Mouse (Mus musculus): Measurements from ENCODE around the gene Stat5b. TPM values are rescaled to one million over a fixed set of nuclear protein-coding genes. Genes with fewer than 3 reads are reported as not detected.

The Stat5b gene
- polyA plus RNA-seq, 1 experiment from 2014 or later: 11.4 TPM

DNA sequence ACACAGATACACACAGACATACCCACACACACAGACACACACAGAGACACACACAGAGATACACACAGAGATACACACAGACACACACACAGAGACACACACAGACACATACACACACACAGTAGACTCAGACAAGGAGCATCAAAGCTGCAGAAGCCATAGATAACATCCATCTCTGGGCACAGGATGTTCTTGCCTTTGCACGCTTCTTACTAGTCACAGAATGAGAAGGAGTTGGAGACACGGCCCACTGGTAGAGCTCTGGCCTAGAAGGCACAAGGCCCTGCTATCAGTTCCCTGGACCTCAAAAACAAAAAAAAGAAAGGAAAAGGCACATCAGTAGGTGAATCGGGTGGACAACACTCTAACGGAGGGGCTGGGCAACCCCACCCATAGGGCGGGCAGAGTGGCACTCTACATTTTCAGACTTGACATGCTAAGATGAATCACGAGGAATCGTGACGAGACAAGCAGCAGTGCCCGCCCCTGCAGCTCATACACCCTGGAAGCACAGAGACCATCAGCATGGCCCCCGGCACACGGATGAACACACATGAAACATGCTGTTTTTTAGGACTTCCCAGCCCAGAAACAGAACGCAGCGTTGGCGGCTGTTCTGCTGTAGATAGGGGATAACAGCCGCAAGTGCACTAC, 32.0 kb downstream of the Stat5b start:
- whole genome bisulfite sequencing: 96% methylated on average over 15 of the region's 15 CpGs
- Histone ChIP-seq H3K9me3 (no peaks in the 10 kb centered on the region), H3K4me2 (replicated peaks) (no peak overlapping the region), H3K9ac (replicated peaks) (no peak overlapping the region), H3K36me3 (no peaks in the 10 kb centered on the region), H3K4me3 (no peak overlapping the region), H3K4me1 (peaks cover 10% of the 10 kb centered on the region), H3K27ac (replicated peaks) (no peak overlapping the region), H3K27me3 (peaks cover 2% of the 10 kb centered on the region; the same call in 1 of the 2 replicates)
- ATAC-seq (replicated peaks): no peak

DNA sequence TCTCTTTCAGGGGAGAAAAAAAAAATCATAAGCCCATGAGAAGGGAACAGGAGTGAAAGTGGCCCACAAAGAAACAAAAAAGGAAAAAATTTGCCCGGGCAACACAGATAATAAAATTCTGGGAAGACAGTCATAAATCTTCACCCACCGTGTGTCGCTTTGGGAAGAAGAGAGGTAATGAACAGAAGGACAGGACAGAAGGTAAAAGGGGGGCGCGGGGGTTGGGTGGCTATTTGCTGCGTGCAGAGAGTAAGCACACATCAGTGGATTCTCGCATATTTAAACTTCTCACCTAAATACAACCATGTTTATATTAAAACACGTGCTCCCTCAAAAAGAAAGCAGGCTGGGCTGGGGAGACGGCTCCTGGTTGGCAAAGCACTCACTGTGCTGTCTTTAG, 33.2 kb downstream of the Stat5b start:
- H3K4me2 ChIP-seq (replicated peaks): no peak overlapping the region
- no peaks in the 10 kb centered on the region for H3K27me3 ChIP-seq
- no peak overlapping the region for H3K27ac ChIP-seq (replicated peaks)
- no peaks in the 10 kb centered on the region for H3K9me3 ChIP-seq
- H3K4me1 ChIP-seq: peaks cover 10% of the 10 kb centered on the region
- no peak overlapping the region for H3K4me3 ChIP-seq
- no peak for ATAC-seq (replicated peaks)
- no peaks in the 10 kb centered on the region for H3K36me3 ChIP-seq
- 63% methylated on average over 9 of the region's 9 CpGs for WGBS
- no peak overlapping the region for H3K9ac ChIP-seq (replicated peaks)

DNA sequence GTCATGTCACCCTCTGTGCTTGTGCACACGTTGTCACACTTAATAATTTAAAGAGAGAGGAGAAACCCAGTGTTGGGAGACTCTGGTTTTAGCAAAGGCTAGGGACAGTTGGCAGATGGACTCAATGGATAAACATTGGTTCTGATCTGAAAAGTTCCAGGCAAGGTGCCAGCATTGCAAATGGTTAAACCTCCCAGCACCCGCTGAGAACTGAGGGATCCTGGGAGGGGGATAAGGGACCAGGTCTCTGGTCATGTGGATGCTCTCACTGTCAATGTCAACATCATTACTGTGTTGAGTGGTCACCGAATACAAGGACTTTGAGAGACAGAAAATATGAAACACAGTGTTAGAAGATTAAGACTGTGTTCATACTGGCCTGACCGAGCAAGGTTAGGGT, 33.7 kb downstream of the Stat5b start:
- no peak overlapping the region for H3K27ac ChIP-seq (replicated peaks)
- no peaks in the 10 kb centered on the region for H3K27me3 ChIP-seq
- no peak overlapping the region for H3K4me2 ChIP-seq (replicated peaks)
- H3K9me3 ChIP-seq: no peaks in the 10 kb centered on the region
- no peaks in the 10 kb centered on the region for H3K36me3 ChIP-seq
- peaks cover 10% of the 10 kb centered on the region for H3K4me1 ChIP-seq
- ATAC-seq (replicated peaks): no peak
- 64% methylated on average over 4 of the region's 4 CpGs for WGBS
- no peak overlapping the region for H3K9ac ChIP-seq (replicated peaks)
- no peak overlapping the region for H3K4me3 ChIP-seq

DNA sequence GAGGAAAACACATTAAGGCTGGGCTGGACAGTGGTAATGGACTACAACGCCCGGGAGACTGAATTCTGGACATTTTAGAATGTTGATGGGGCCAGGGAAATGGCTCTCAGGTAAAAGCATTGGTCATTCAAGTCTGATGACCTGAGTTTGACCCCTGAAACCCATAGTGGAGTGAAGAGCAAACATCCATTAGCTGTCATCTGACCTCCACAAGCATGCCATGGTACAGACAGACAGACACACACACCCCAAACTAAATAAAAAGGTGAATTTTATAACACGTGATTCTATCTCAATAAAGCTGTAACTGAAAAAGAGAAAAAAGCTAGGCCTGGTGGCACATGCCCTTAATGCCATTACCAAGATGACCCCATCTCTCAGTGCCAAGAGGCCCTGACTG, 34.2 kb downstream of the Stat5b start:
- ATAC-seq (replicated peaks): no peak
- no peak overlapping the region for H3K27ac ChIP-seq (replicated peaks)
- peaks cover 10% of the 10 kb centered on the region for H3K4me1 ChIP-seq
- no peak overlapping the region for H3K4me2 ChIP-seq (replicated peaks)
- no peaks in the 10 kb centered on the region for H3K9me3 ChIP-seq
- no peaks in the 10 kb centered on the region for H3K27me3 ChIP-seq
- no peak overlapping the region for H3K4me3 ChIP-seq
- WGBS: 83% methylated on average over 3 of the region's 3 CpGs
- no peak overlapping the region for H3K9ac ChIP-seq (replicated peaks)
- no peaks in the 10 kb centered on the region for H3K36me3 ChIP-seq

DNA sequence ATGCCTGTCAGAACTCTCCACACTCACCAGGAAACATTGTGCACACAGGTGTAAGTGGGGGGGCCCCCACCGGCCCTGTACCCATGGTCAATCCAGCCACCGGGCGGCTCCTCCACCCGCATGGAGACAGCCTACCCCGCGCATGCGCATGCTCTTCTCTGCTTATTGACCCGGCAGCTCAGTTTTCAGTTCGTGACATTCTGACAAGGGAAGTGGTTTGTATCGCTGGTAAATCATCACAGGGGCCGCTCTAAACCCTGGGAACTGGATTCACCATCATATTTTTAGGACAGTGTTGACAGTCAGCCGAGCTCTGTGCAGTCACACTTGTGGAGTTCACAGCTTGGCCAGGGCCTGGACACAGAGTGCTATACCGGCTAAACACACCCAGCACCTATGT, 36.0 kb downstream of the Stat5b start:
- H3K9ac ChIP-seq (replicated peaks): no peak overlapping the region
- H3K4me1 ChIP-seq: peaks cover 8% of the 10 kb centered on the region
- 78% methylated on average over 13 of the region's 13 CpGs for whole genome bisulfite sequencing
- no peak overlapping the region for H3K4me2 ChIP-seq (replicated peaks)
- no peaks in the 10 kb centered on the region for H3K27me3 ChIP-seq
- H3K9me3 ChIP-seq: no peaks in the 10 kb centered on the region
- no peak overlapping the region for H3K27ac ChIP-seq (replicated peaks)
- no peak for ATAC-seq (replicated peaks)
- H3K36me3 ChIP-seq: no peaks in the 10 kb centered on the region
- H3K4me3 ChIP-seq: no peak overlapping the region

DNA sequence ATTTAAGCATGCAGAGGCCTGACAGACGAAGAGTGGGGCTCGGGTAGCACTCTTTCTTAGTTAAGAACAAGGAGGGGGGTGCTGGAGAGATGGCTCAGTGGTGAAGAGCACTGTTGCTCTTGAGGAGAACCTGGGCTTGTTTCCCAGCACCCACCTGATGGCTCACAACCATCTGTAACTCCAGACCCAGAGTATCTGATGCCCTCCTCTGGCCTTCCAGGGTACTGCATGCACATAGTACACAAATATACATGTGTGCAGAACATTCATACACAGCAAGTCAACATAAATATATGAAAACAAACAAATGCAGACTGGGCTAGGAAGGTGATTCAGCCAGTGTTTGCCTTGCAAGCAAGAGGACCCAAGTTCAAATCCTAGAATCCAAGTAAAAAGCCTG, 39.4 kb downstream of the Stat5b start:
- peaks cover 3% of the 10 kb centered on the region; the same call in 1 of the 2 replicates for H3K4me1 ChIP-seq
- no peak overlapping the region for H3K4me3 ChIP-seq
- H3K36me3 ChIP-seq: no peaks in the 10 kb centered on the region
- H3K4me2 ChIP-seq (replicated peaks): no peak overlapping the region
- no peak for ATAC-seq (replicated peaks)
- H3K9ac ChIP-seq (replicated peaks): no peak overlapping the region
- H3K9me3 ChIP-seq: no peaks in the 10 kb centered on the region
- H3K27ac ChIP-seq (replicated peaks): no peak overlapping the region
- 100% methylated on average over 2 of the region's 2 CpGs for WGBS
- H3K27me3 ChIP-seq: no peaks in the 10 kb centered on the region

DNA sequence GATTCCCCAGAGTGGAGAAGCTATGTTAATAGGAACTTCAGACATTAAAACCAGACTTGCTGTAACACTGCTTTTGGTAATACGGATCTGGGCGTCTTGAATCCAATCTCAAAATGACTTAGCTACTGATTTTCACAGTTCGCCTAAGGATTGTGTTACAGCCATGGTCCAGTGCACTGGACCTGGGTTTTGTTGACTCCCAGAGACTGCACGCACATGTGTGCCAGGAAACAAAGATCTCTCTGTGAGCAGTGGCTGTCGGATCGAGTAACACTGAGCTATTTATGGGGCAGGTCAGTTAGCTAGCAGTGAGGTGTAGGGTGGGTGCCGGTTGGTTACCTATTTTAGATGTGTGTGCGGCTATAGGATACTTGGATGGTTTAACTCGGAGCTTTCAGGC, 40.0 kb downstream of the Stat5b start:
- Histone ChIP-seq H3K27me3 (no peaks in the 10 kb centered on the region), H3K4me3 (no peak overlapping the region), H3K4me2 (replicated peaks) (no peak overlapping the region), H3K4me1 (peaks cover 3% of the 10 kb centered on the region; the same call in 1 of the 2 replicates), H3K9me3 (no peaks in the 10 kb centered on the region), H3K36me3 (no peaks in the 10 kb centered on the region), H3K9ac (replicated peaks) (no peak overlapping the region), H3K27ac (replicated peaks) (no peak overlapping the region)
- ATAC-seq (replicated peaks): no peak
- 92% methylated on average over 9 of the region's 9 CpGs for WGBS

DNA sequence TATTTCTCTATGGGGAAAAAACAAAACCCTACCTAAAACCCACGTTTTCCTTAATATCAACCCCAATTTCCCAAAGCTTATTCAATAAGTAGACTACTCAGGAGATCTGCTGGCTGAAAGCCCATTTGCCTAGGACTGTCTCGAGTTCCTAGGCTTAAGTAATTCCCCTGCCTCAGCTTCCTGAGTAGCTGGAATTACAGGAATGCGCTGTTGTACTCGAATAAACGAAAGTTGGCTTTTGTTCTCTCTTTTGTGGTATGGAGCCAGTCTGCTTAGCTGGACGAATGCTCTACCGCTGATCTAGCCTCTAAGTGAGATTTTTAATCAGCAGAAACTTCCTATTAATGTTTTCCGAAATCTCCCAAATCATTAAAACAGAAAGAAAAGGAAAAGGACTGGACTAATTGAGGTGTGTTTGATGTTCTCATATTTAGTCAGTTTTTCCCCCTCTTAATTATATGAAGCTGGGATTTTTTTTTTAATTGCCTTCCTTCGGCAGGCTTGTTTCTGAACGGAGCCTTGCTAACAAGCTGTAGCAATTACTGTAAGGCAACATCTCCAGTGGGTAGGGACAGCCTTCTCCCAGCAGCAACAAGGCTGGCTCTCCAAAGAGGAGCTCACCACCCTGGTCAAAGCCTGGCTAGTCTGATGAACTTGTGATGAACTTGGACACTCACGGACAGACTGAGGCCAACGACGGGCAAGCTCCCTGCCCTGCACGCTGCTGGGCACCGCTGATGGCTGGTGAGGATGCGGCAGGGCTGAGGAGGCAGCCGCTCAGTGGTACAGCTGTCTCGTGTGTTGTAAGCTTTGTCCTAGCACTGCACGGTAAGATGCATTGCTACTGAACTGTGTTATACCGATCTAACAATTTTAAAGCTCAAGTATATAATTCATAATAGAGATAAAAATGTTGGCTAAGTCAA, 43.9 kb downstream of the Stat5b start:
- Histone ChIP-seq H3K27ac (replicated peaks) (no peak overlapping the region; the same call in 1 of the 2 replicates), H3K36me3 (peaks cover 6% of the 10 kb centered on the region; the same call in 1 of the 2 replicates), H3K9me3 (no peaks in the 10 kb centered on the region), H3K4me3 (no peak overlapping the region), H3K4me2 (replicated peaks) (no peak overlapping the region), H3K9ac (replicated peaks) (no peak overlapping the region), H3K4me1 (peaks cover 3% of the 10 kb centered on the region; the same call in 1 of the 2 replicates), H3K27me3 (no peaks in the 10 kb centered on the region)
- WGBS: 41% methylated on average over 20 of the region's 20 CpGs
- no peak for ATAC-seq (replicated peaks)

DNA sequence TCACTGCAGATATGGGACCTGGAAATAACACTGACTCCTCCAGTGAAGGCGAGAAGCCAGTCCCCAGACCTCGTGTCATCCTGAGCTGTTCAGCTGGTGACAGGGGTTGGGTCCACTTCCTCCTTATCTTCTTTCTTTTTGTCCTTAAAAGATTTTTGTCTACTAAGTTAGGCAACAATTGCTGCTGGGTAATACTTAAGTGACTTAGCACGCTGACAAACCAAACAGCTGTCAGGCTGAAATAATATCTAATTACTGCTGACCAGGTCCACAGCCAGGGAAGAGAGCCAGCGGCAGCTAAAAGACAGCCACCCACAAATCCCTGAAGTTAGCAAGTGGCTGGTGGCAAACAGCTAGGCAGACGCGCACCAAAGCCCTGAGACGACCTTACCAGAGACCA, 45.0 kb downstream of the Stat5b start:
- 81% methylated on average over 7 of the region's 7 CpGs for WGBS
- no peak overlapping the region for H3K27ac ChIP-seq (replicated peaks)
- H3K9ac ChIP-seq (replicated peaks): no peak overlapping the region

DNA sequence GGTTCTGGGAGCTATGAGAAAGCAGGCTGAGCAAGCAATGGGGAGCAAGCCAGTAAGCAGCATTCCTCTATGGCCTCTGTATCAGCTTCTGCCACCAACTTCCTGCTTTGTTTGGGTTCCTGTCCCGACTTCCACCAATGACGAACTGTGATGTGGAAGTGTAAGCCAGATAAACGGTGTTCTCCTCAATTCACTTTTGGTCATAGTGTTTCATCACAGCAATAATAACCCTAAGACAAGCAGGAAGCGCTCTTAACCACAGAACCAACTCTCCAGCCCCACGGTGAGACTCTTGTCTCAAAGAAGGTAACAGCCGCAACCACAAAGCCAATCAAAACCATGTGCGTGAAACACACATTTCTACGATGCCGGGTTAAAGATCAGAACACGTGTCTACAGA, 46.1 kb downstream of the Stat5b start:
- Histone ChIP-seq H3K36me3 (peaks cover 6% of the 10 kb centered on the region; the same call in 1 of the 2 replicates), H3K27me3 (no peaks in the 10 kb centered on the region)

More for the DNA sequence above, 45.0 kb downstream of the Stat5b start:
- Histone ChIP-seq H3K4me2 (replicated peaks) (no peak overlapping the region), H3K4me3 (no peak overlapping the region), H3K4me1 (peaks cover 3% of the 10 kb centered on the region; the same call in 1 of the 2 replicates), H3K36me3 (peaks cover 6% of the 10 kb centered on the region; the same call in 1 of the 2 replicates), H3K9me3 (no peaks in the 10 kb centered on the region), H3K27me3 (no peaks in the 10 kb centered on the region)
- ATAC-seq (replicated peaks): no peak

DNA sequence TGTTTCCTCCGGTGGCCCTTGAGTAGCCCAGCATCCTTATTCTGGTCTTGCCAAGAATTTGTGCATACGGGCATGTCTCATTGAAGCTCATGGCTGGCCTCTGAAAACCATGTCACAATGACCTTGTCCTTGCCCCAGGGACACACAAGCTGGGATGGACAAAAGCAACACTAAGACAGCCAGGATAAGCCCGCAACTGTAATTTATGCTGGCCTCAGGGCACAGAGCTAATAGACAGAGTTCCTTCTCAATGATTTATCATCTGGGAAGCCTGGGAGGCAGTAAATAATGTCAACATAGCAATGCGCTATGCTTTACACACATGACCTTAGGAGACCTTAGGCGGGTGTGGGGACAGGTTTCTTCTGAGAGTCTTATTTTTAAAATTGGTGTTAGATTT, 51.1 kb downstream of the Stat5b start:
- Histone ChIP-seq H3K27me3 (no peaks in the 10 kb centered on the region), H3K4me3 (no peak overlapping the region), H3K36me3 (peaks cover 6% of the 10 kb centered on the region; the same call in 1 of the 2 replicates), H3K4me1 (no peaks in the 10 kb centered on the region), H3K4me2 (replicated peaks) (no peak overlapping the region), H3K9me3 (no peaks in the 10 kb centered on the region), H3K9ac (replicated peaks) (no peak overlapping the region), H3K27ac (replicated peaks) (no peak overlapping the region)
- ATAC-seq (replicated peaks): no peak
- WGBS: 73% methylated on average over 5 of the region's 5 CpGs

More for the DNA sequence above, 46.1 kb downstream of the Stat5b start:
- H3K4me2 ChIP-seq (replicated peaks): no peak overlapping the region
- 94% methylated on average over 10 of the region's 10 CpGs for WGBS
- no peak for ATAC-seq (replicated peaks)
- H3K27ac ChIP-seq (replicated peaks): no peak overlapping the region
- no peaks in the 10 kb centered on the region for H3K9me3 ChIP-seq
- no peak overlapping the region for H3K4me3 ChIP-seq
- peaks cover 3% of the 10 kb centered on the region; the same call in 1 of the 2 replicates for H3K4me1 ChIP-seq
- H3K9ac ChIP-seq (replicated peaks): no peak overlapping the region

DNA sequence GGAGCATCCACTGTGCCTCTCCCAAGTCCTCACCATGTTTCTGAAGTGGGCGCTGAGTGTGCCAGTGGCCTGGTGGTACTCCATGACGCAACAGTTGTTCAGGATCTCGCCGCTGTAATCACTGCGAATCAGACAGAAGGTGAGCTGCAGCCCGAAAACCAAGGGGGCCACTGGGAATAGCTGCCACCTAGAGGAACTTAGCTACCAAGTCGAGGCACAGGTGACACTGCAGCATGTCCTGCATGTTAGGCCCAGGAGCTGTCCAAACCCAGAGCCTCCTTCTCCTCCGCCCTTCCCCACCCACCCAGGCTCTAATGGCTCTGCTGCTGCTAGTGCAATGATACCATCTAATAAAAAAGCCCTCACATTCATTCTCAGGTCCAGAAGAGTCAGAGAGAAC, 53.9 kb downstream of the Stat5b start:
- Histone ChIP-seq H3K36me3 (no peaks in the 10 kb centered on the region), H3K27me3 (no peaks in the 10 kb centered on the region), H3K4me1 (no peaks in the 10 kb centered on the region), H3K4me3 (no peak overlapping the region), H3K4me2 (replicated peaks) (no peak overlapping the region), H3K9me3 (no peaks in the 10 kb centered on the region), H3K27ac (replicated peaks) (no peak overlapping the region), H3K9ac (replicated peaks) (no peak overlapping the region)
- WGBS: 67% methylated on average over 8 of the region's 8 CpGs
- no peak for ATAC-seq (replicated peaks)

Measured in forebrain, embryonic 15.5 days (tissue).